Mouse (Mus musculus) megakaryocyte, embryonic 14.5 days (primary cell): ENCODE data around the gene Nrl.

Experiments
- FLI1 ChIP-seq: IDR thresholded peaks from 2 replicates; pipeline ENCODE4 v1.6.1; 2012; ENCODE audit warnings: low read length, inconsistent platforms, mixed read lengths
- GATA1 ChIP-seq: IDR thresholded peaks from 3 replicates; pipeline ENCODE4 v1.6.1; 2012; ENCODE audit warnings: mixed read lengths, low read length, inconsistent platforms, borderline replicate concordance

DNA sequence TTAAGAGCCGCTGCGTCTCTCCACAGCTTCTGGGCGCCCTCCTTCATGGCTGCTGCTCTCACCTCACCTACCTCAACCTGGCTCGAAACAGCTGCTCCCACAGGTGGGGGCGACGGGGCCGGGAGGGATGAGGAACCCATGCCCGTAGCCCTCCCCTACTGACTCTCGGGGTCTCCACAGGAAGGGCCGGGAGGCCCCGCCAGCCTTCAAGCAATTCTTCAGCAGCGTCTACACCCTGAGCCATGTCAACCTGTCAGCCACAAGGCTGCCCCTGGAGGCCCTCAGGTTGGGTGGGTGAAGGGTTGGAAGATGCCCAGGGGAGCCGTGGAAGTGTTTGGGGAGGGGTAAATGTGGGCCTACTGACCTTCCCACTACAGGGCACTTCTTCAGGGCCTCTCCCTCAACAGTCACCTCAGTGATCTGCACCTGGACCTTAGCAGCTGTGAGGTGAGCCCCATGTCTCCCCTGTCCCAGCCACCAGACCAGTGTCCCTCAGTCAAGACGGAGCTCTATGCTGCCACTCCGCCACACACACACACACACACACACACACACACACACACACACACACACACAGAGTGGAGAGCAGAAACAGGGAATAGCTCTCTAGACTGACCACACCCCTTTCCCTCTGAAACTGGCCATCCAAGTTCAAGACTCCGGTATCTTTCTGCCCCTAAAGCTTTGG, 27.9 kb downstream of the Nrl start:
- no peak for TF ChIP-seq GATA1
- no peak for TF ChIP-seq FLI1
